Mouse (Mus musculus) heart, adult 2 months (tissue): Measurements from ENCODE around the gene Mat2b. TPM values are rescaled to one million over a fixed set of nuclear protein-coding genes. Genes with fewer than 3 reads are reported as not detected.
A peak's percentile ranks its signal among the peaks of the same experiment; 100 is the strongest.

ENCODE experiments used
- DNase-seq, 2 experiments: peaks; one replicate each; pipeline ENCODE4 v3.0.0; 2021
- H3K27ac ChIP-seq: fragments of 200-600 bp; 2 replicates; pipeline ENCODE4 v1.8.1; 2022
- H3K27me3 ChIP-seq: fragments of 200-500 bp; 2 replicates; pipeline ENCODE4 v1.6.1; 2012; ENCODE audit warnings: mild to moderate bottlenecking, low read length, inconsistent platforms, mixed read lengths; ENCODE audit not compliant: control insufficient read depth, insufficient read depth
- H3K36me3 ChIP-seq: fragments of 200-500 bp; 2 replicates; pipeline ENCODE4 v1.6.1; 2012; ENCODE audit warnings: low read length, inconsistent platforms; ENCODE audit not compliant: control insufficient read depth, insufficient read depth
- H3K4me1 ChIP-seq: fragments of 200-500 bp; 2 replicates; pipeline ENCODE4 v1.6.1; 2011; ENCODE audit warnings: low read length; ENCODE audit not compliant: control insufficient read depth, insufficient read depth
- H3K4me3 ChIP-seq: fragments of 200-600 bp; 2 replicates; pipeline ENCODE4 v1.8.1; 2022
- H3K79me2 ChIP-seq: fragments of 200-500 bp; replicated peaks from 2 replicates; pipeline ENCODE4 v1.6.1; 2012; ENCODE audit warnings: mild to moderate bottlenecking, inconsistent platforms, low read length, moderate library complexity, mixed read lengths; ENCODE audit not compliant: control insufficient read depth, insufficient read depth
- H3K9ac ChIP-seq: fragments of 200-500 bp; 2 replicates; pipeline ENCODE4 v1.6.1; 2012; ENCODE audit warnings: low read depth, mild to moderate bottlenecking, control low read depth, inconsistent platforms, low read length, mixed read lengths
- CTCF ChIP-seq: fragments of 200-600 bp; IDR thresholded peaks from 2 replicates; pipeline ENCODE4 v1.8.1; 2022; ENCODE audit warnings: antibody characterized with exemption, mild to moderate bottlenecking, moderate library complexity
- EP300 ChIP-seq: fragments of 200-500 bp; IDR thresholded peaks from 2 replicates; pipeline ENCODE4 v1.6.1; 2011; ENCODE audit warnings: low read depth, low read length, control low read depth; ENCODE audit not compliant: insufficient read depth
- POLR2A ChIP-seq: fragments of 200-500 bp; IDR thresholded peaks from 2 replicates; pipeline ENCODE4 v1.6.1; 2011; ENCODE audit warnings: mild to moderate bottlenecking, low read depth, low read length, control low read depth; ENCODE audit not compliant: insufficient read depth
- WGBS: fragments of 180-500 bp; shearing (Covaris S2); methylation state at CpG from one replicate; pipeline ENCODE4 v1.1.7; 2018; 5-methylcytosine and 5-hydroxymethylcytosine counted together
- intact Hi-C: fragments of 180-260 bp; cut with DNase I; formaldehyde crosslinking; loops from one replicate; pipeline ENCODE4 v1.15.1; 2025
- long read RNA-seq: library from polyadenylated mRNA; stranded (forward); transcript quantifications from one replicate; pipeline ENCODE4 v2.0.0, GENCODE M21; 2021
- polyA plus RNA-seq: library from polyadenylated mRNA; depleted of rRNA; stranded (reverse); fragments of >200 nt; gene quantifications from 2 replicates; pipeline ENCODE4 v1.2.3, GENCODE M21; 2012; rRNA removed
- total RNA-seq, 2 experiments: library from RNA; stranded (reverse); gene quantifications; 2 replicates each; pipeline ENCODE4 v1.2.3; 2021

Mat2b gene
- total RNA-seq = 100 to 1,000 TPM in 1 of 2 experiments, 10 to 100 TPM in 1; 84.7 to 102 TPM
- polyA plus RNA-seq = 52.1 and 76.6 TPM in 2 replicates
- long read RNA-seq, transcript Mat2b-201 (7 exons, 1,949 nt) = major isoform, 131 of 168 reads
- long read RNA-seq, transcript Mat2b-202 (7 exons, 2,053 nt) = minor isoform, 20 of 168 reads
- long read RNA-seq, partial matches to known transcripts = 7 of 168 reads
- long read RNA-seq, other reads (novel, unspliced or antisense) = 10 of 168 reads

GRCm38 (mm10) chr11:40695103-40695502, at the start of gene Mat2b:
TSS of gene Mat2b (minus strand) at chr11:40695203.
- no peak for DNase-seq
- H3K9ac ChIP-seq = peak within 1 kb of the TSS; percentile 71
- 74% methylated on average over 9 of the region's 9 CpGs for WGBS
- TF ChIP-seq EP300 = no peak
- no peak for TF ChIP-seq CTCF
- TF ChIP-seq POLR2A = no peak
- peaks cover 12% of the 10 kb centered on the region for H3K36me3 ChIP-seq
- H3K27me3 ChIP-seq = no peaks in the 10 kb centered on the region
- intact Hi-C loops = no loop called here
- H3K4me3 ChIP-seq = peak within 1 kb of the TSS; percentile 75
- peaks cover 8% of the 10 kb centered on the region for H3K4me1 ChIP-seq
- peaks cover 4% of the 10 kb centered on the region; the same call in 1 of the 2 replicates for H3K79me2 ChIP-seq
- peak within 1 kb of the TSS; percentile 96 for H3K27ac ChIP-seq

- Histone ChIP-seq H3K27me3 (no peaks in the 10 kb centered on the region), H3K79me2 (no peaks in the 10 kb centered on the region), H3K36me3 (no peaks in the 10 kb centered on the region; the same call in 1 of the 2 replicates), H3K4me1 (peaks cover 2% of the 10 kb centered on the region; the same call in 1 of the 2 replicates), H3K27ac (no peak overlapping the region), H3K9ac (no peak overlapping the region), H3K4me3 (no peak overlapping the region)
- WGBS = 73% methylated on average over 3 of the region's 3 CpGs
- DNase-seq = no peak
- TF ChIP-seq POLR2A (no peak), EP300 (no peak), CTCF (no peak)
- intact Hi-C loops = no loop called here
Observed at GRCm38 (mm10) chr11:40744348-40744747, 49.3 kb upstream of the Mat2b start.

- no peak overlapping the region for H3K4me3 ChIP-seq
- peaks cover 1% of the 10 kb centered on the region; the same call in 1 of the 2 replicates for H3K36me3 ChIP-seq
- no peaks in the 10 kb centered on the region for H3K4me1 ChIP-seq
- no peak overlapping the region for H3K9ac ChIP-seq
- no peak overlapping the region for H3K27ac ChIP-seq
- DNase-seq = no peak
- no peak for TF ChIP-seq EP300
- TF ChIP-seq CTCF = no peak
- no peak for TF ChIP-seq POLR2A
- intact Hi-C loops = no loop called here
- no peaks in the 10 kb centered on the region for H3K27me3 ChIP-seq
- WGBS = 90% methylated on average over 12 of the region's 12 CpGs
- H3K79me2 ChIP-seq = no peaks in the 10 kb centered on the region
Observed at GRCm38 (mm10) chr11:40741605-40742262, 46.7 kb upstream of the Mat2b start.

- intact Hi-C loops = no loop called here
- Histone ChIP-seq H3K36me3 (peaks cover 4% of the 10 kb centered on the region), H3K27ac (no peak overlapping the region), H3K4me1 (peaks cover 1% of the 10 kb centered on the region), H3K79me2 (peaks cover 3% of the 10 kb centered on the region), H3K27me3 (no peaks in the 10 kb centered on the region), H3K9ac (no peak overlapping the region), H3K4me3 (no peak overlapping the region)
- TF ChIP-seq CTCF (no peak), POLR2A (no peak), EP300 (no peak)
- DNase-seq = no peak
- WGBS = 90% methylated on average over 3 of the region's 3 CpGs
Observed at GRCm38 (mm10) chr11:40737369-40737768, 42.4 kb upstream of the Mat2b start.

- 4% methylated on average over 11 of the region's 11 CpGs for WGBS
- H3K79me2 ChIP-seq = peaks cover 3% of the 10 kb centered on the region
- peak overlapping the region; percentile 75 for H3K4me3 ChIP-seq
- H3K27ac ChIP-seq = peak overlapping the region; percentile 81
- intact Hi-C loops = loop anchor here (2.0 kb wide), 1 partner anchor 44 kb away; no protein-coding TSS in a partner anchor
- no peak for DNase-seq
- H3K27me3 ChIP-seq = no peaks in the 10 kb centered on the region
- H3K9ac ChIP-seq = peak overlapping the region; percentile 88
- peaks cover 4% of the 10 kb centered on the region for H3K36me3 ChIP-seq
- TF ChIP-seq EP300 = no peak
- TF ChIP-seq CTCF = no peak
- no peak for TF ChIP-seq POLR2A
- peaks cover 1% of the 10 kb centered on the region for H3K4me1 ChIP-seq
Observed at GRCm38 (mm10) chr11:40734251-40734752, 39.3 kb upstream of the Mat2b start.
